Mouse (Mus musculus) cerebellum, adult 2 months (tissue): ENCODE results near the gene Taf5.

Experiments
- CTCF ChIP-seq: fragments of 200-500 bp; IDR thresholded peaks from 2 replicates; pipeline ENCODE4 v1.5.1; 2011; ENCODE audit warnings: low read depth, mild to moderate bottlenecking, control low read depth, low read length, moderate library complexity, borderline replicate concordance; ENCODE audit not compliant: insufficient read depth
- POLR2A ChIP-seq: fragments of 200-500 bp; IDR thresholded peaks from 2 replicates; pipeline ENCODE4 v1.6.1; 2011; ENCODE audit warnings: low read length, control low read depth, borderline replicate concordance; ENCODE audit not compliant: insufficient read depth

DNA sequence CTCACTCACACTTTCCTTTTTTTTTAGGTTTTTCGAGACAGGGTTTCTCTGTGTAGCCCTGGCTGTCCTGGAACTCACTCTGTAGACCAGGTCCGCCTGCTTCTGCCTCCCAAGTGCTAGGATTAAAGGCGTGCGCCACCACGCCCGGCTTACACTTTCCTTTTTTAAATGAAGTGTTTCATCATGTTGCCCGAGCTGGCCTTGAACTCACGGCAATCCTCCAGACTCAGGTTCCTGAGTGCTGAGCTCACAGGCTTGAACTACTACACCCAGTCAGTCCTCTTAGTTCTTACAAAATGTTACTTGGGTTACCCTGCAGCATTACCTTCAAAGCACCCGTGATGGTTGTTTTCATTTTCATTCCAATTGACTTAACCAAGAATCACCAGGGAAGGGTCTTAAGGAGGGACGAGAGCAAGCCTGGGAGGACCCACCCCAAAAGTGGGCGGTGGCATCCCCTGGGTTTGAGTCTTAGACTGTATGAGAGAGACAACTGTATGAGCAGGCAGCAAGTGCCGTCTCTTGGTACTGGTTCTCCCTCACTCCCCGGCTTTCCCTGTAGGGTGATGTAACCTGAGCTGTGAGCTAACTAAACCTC is 20.2 kb upstream of the Taf5 start:
- TF ChIP-seq CTCF: no peak
- TF ChIP-seq POLR2A: no peak
